Mouse (Mus musculus) C2C12 (cell line): ENCODE data around the gene Hdac7. TPM values are rescaled to one million over a fixed set of nuclear protein-coding genes. Genes with fewer than 3 reads are reported as not detected.

Experiments used
- H3K27me3 ChIP-seq: one replicate; pipeline ENCODE4 v1.6.1; 2011; ENCODE audit not compliant: control insufficient read depth, insufficient read depth, insufficient read length
- H3K36me3 ChIP-seq: one replicate; pipeline ENCODE4 v1.6.1; 2011; ENCODE audit not compliant: control insufficient read depth, insufficient read depth
- H3K4me3 ChIP-seq: one replicate; pipeline ENCODE4 v1.5.1; 2011; ENCODE audit warnings: mild to moderate bottlenecking, control low read depth; ENCODE audit not compliant: poor library complexity, insufficient read depth, severe bottlenecking
- H3K79me2 ChIP-seq: one replicate; pipeline ENCODE4 v1.6.1; 2011; ENCODE audit not compliant: control insufficient read depth, insufficient read depth
- H3K79me3 ChIP-seq: one replicate; pipeline ENCODE4 v1.6.1; 2011; ENCODE audit warnings: low read depth, control low read depth
- H3ac ChIP-seq: one replicate; pipeline ENCODE3; 2011; ENCODE audit warnings: low read depth; ENCODE audit not compliant: control insufficient read depth, insufficient read length
- CEBPB ChIP-seq: IDR thresholded peaks from one replicate; pipeline ENCODE4 v1.6.1; 2011; ENCODE audit warnings: low read depth, mild to moderate bottlenecking, control low read depth, moderate library complexity
- CTCF ChIP-seq: IDR thresholded peaks from one replicate; pipeline ENCODE4 v1.5.1; 2011; ENCODE audit not compliant: control insufficient read depth, insufficient read depth, insufficient read length
- FOSL1 ChIP-seq: IDR thresholded peaks from one replicate; pipeline ENCODE4 v1.8.0; 2011; ENCODE audit warnings: mild to moderate bottlenecking, low read length; ENCODE audit not compliant: poor library complexity, insufficient read depth, severe bottlenecking
- MAX ChIP-seq: IDR thresholded peaks from one replicate; pipeline ENCODE4 v1.6.1; 2011; ENCODE audit warnings: mild to moderate bottlenecking, control low read depth
- MYOD1 ChIP-seq: IDR thresholded peaks from one replicate; pipeline ENCODE4 v1.6.1; 2011; ENCODE audit warnings: low read depth; ENCODE audit not compliant: control insufficient read depth, insufficient read length
- MYOG ChIP-seq: IDR thresholded peaks from one replicate; pipeline ENCODE4 v1.6.1; 2011; ENCODE audit not compliant: control insufficient read depth, insufficient read length; ENCODE audit errors: extremely low read depth
- USF1 ChIP-seq: IDR thresholded peaks from one replicate; pipeline ENCODE4 v1.6.1; 2011; ENCODE audit warnings: low read depth, mild to moderate bottlenecking, control low read depth, moderate library complexity
- polyA plus RNA-seq: library from polyadenylated mRNA; unstranded; fragments of >200 nt; fragmentation: generic; extraction: Trizol; gene quantifications from one replicate; pipeline ENCODE4 v1.2.1, GENCODE M21; 2012; ENCODE audit warnings: missing spikeins

The Hdac7 gene
- polyA plus RNA-seq, 1 experiment, result 41.2 TPM

- H3K4me3 ChIP-seq, result no peak overlapping the region
- peaks cover 9% of the 10 kb centered on the region for H3K36me3 ChIP-seq
- TF ChIP-seq CTCF (no peak), MYOG (no peak), USF1 (no peak), MAX (no peak), MYOD1 (no peak), FOSL1 (no peak), CEBPB (no peak)
- H3K79me3 ChIP-seq, result no peaks in the 10 kb centered on the region
- no peaks in the 10 kb centered on the region for H3K79me2 ChIP-seq
- H3ac ChIP-seq, result no peak overlapping the region
- H3K27me3 ChIP-seq, result no peaks in the 10 kb centered on the region
These were observed 19.2 kb upstream of the Hdac7 start for GRCm38 (mm10) chr15:97863494-97863881.

- TF ChIP-seq FOSL1 (no peak), CEBPB (no peak), MYOD1 (no peak), MAX (no peak), USF1 (no peak), MYOG (no peak), CTCF (no peak)
- Histone ChIP-seq H3K4me3 (no peak overlapping the region), H3ac (no peak overlapping the region), H3K27me3 (no peaks in the 10 kb centered on the region), H3K79me3 (no peaks in the 10 kb centered on the region), H3K36me3 (peaks cover 9% of the 10 kb centered on the region), H3K79me2 (no peaks in the 10 kb centered on the region)
These were observed 18.7 kb upstream of the Hdac7 start for GRCm38 (mm10) chr15:97862881-97863493.

- no peak for TF ChIP-seq FOSL1
- TF ChIP-seq MYOG, result no peak
- TF ChIP-seq CEBPB, result no peak
- TF ChIP-seq MYOD1, result no peak
- no peak for TF ChIP-seq CTCF
- no peak for TF ChIP-seq MAX
- TF ChIP-seq USF1, result no peak
- Histone ChIP-seq H3K36me3 (peaks cover 4% of the 10 kb centered on the region), H3K27me3 (no peaks in the 10 kb centered on the region), H3ac (no peak overlapping the region), H3K79me3 (no peaks in the 10 kb centered on the region), H3K4me3 (no peak overlapping the region), H3K79me2 (no peaks in the 10 kb centered on the region)
These were observed 16.1 kb upstream of the Hdac7 start for GRCm38 (mm10) chr15:97860353-97860752.

- Histone ChIP-seq H3K79me3 (no peaks in the 10 kb centered on the region), H3ac (no peak overlapping the region), H3K79me2 (no peaks in the 10 kb centered on the region), H3K36me3 (peaks cover 4% of the 10 kb centered on the region), H3K4me3 (no peak overlapping the region), H3K27me3 (no peaks in the 10 kb centered on the region)
- TF ChIP-seq CEBPB (no peak), FOSL1 (no peak), MAX (no peak), MYOG (no peak), MYOD1 (no peak)
These were observed 14.1 kb upstream of the Hdac7 start for GRCm38 (mm10) chr15:97858431-97858830.

- no peaks in the 10 kb centered on the region for H3K79me3 ChIP-seq
- H3ac ChIP-seq, result no peak overlapping the region
- H3K27me3 ChIP-seq, result no peaks in the 10 kb centered on the region
- TF ChIP-seq MAX (no peak), MYOG (no peak), CTCF (no peak), CEBPB (no peak), USF1 (no peak), MYOD1 (no peak), FOSL1 (no peak)
- H3K4me3 ChIP-seq, result no peak overlapping the region
- peaks cover 4% of the 10 kb centered on the region for H3K36me3 ChIP-seq
- H3K79me2 ChIP-seq, result no peaks in the 10 kb centered on the region
These were observed 10.2 kb upstream of the Hdac7 start for GRCm38 (mm10) chr15:97854551-97854950.

- Histone ChIP-seq H3K27me3 (no peaks in the 10 kb centered on the region), H3K79me2 (no peaks in the 10 kb centered on the region), H3ac (no peak overlapping the region), H3K4me3 (no peak overlapping the region), H3K79me3 (no peaks in the 10 kb centered on the region), H3K36me3 (peaks cover 3% of the 10 kb centered on the region)
- TF ChIP-seq USF1 (no peak), CTCF (no peak), CEBPB (no peak), MYOD1 (no peak), MAX (no peak), FOSL1 (no peak), MYOG (no peak)
These were observed 9.8 kb upstream of the Hdac7 start for GRCm38 (mm10) chr15:97854059-97854458.
